Mouse (Mus musculus): Measurements from ENCODE around the gene Carns1. TPM values are rescaled to one million over a fixed set of nuclear protein-coding genes. Genes with fewer than 3 reads are reported as not detected.

Carns1 gene
- polyA plus RNA-seq, 1 experiment from 2014 or later = 2.0 TPM

- Histone ChIP-seq H3K27ac (replicated peaks; ENCODE audit: low read depth, low read length) (no peak overlapping the region), H3K9me3 (replicated peaks; ENCODE audit: control insufficient read depth, low read length) (no peaks in the 10 kb centered on the region), H3K36me3 (replicated peaks; ENCODE audit: control insufficient read depth, insufficient read depth, low read depth, low read length) (no peaks in the 10 kb centered on the region; the same call in 1 of the 2 replicates), H3K9ac (replicated peaks; ENCODE audit: low read length) (no peak overlapping the region), H3K4me2 (ENCODE audit: low read depth, low read length) (no peak overlapping the region), H3K27me3 (ENCODE audit: control insufficient read depth, insufficient read depth, low read length) (no peaks in the 10 kb centered on the region), H3K4me1 (ENCODE audit: control insufficient read depth, insufficient read depth, low read length) (no peaks in the 10 kb centered on the region), H3K4me3 (ENCODE audit: low read depth, low read length) (no peak overlapping the region)
- 85% methylated on average over 2 of the region's 2 CpGs for WGBS
- ATAC-seq (replicated peaks; ENCODE audit: insufficient number of reproducible peaks, low FRiP score, low TSS enrichment, low read depth) = no peak
- no peak for DNase-seq (ENCODE audit: low spot score)
Observed at GRCm38 (mm10) chr19:4118350-4118749, 56.9 kb downstream of the Carns1 start.

- 94% methylated on average over 7 of the region's 7 CpGs for WGBS
Observed at GRCm38 (mm10) chr19:4117006-4117405, 58.3 kb downstream of the Carns1 start.

GRCm38 (mm10) chr19:4115816-4116215 is 59.5 kb downstream of the Carns1 start:
- Histone ChIP-seq H3K27me3 (ENCODE audit: control insufficient read depth, insufficient read depth, low read length) (no peaks in the 10 kb centered on the region), H3K27ac (replicated peaks; ENCODE audit: low read depth, low read length) (no peak overlapping the region), H3K9me3 (replicated peaks; ENCODE audit: control insufficient read depth, low read length) (no peaks in the 10 kb centered on the region), H3K4me1 (ENCODE audit: control insufficient read depth, insufficient read depth, low read length) (no peaks in the 10 kb centered on the region), H3K9ac (replicated peaks; ENCODE audit: low read length) (no peak overlapping the region), H3K4me3 (ENCODE audit: low read depth, low read length) (no peak overlapping the region), H3K36me3 (replicated peaks; ENCODE audit: control insufficient read depth, insufficient read depth, low read depth, low read length) (peaks cover 2% of the 10 kb centered on the region), H3K4me2 (ENCODE audit: low read depth, low read length) (no peak overlapping the region)
- no peak for DNase-seq (ENCODE audit: low spot score)
- 79% methylated on average over 11 of the region's 11 CpGs for WGBS
- ATAC-seq (replicated peaks; ENCODE audit: insufficient number of reproducible peaks, low FRiP score, low TSS enrichment, low read depth) = no peak

More at GRCm38 (mm10) chr19:4117006-4117405, 58.3 kb downstream of the Carns1 start:
- DNase-seq (ENCODE audit: low spot score) (no peak), ATAC-seq (replicated peaks; ENCODE audit: insufficient number of reproducible peaks, low FRiP score, low TSS enrichment, low read depth) (no peak)
- no peak overlapping the region for H3K4me3 ChIP-seq (ENCODE audit: low read depth, low read length)
- no peak overlapping the region for H3K9ac ChIP-seq (replicated peaks; ENCODE audit: low read length)
- no peaks in the 10 kb centered on the region for H3K4me1 ChIP-seq (ENCODE audit: control insufficient read depth, insufficient read depth, low read length)
- H3K27ac ChIP-seq (replicated peaks; ENCODE audit: low read depth, low read length) = no peak overlapping the region
- no peaks in the 10 kb centered on the region for H3K27me3 ChIP-seq (ENCODE audit: control insufficient read depth, insufficient read depth, low read length)
- H3K4me2 ChIP-seq (ENCODE audit: low read depth, low read length) = no peak overlapping the region
- H3K9me3 ChIP-seq (replicated peaks; ENCODE audit: control insufficient read depth, low read length) = no peaks in the 10 kb centered on the region
- H3K36me3 ChIP-seq (replicated peaks; ENCODE audit: control insufficient read depth, insufficient read depth, low read depth, low read length) = peaks cover 2% of the 10 kb centered on the region

DNA sequence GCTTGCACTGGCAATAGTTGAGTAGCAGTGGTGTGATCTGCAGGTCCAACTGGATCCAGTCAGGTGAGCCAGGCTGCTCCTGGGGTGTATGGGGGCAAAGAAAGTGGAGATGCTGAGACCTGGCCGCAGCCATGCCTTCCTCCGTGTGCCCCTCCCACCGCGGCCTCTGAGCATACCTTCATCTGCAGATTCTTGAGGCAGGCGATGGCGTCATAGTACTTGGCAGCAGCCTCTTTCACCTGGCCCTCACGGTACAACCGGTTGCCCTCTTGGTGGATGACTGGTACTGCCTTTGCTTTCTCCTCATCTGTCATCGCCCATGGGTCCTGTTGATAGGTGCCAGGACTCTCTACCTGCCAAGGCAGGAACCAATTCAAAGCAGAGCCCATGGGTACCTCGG is 60.1 kb downstream of the Carns1 start:
- no peaks in the 10 kb centered on the region for H3K4me1 ChIP-seq (ENCODE audit: control insufficient read depth, insufficient read depth, low read length)
- ATAC-seq (replicated peaks; ENCODE audit: insufficient number of reproducible peaks, low FRiP score, low TSS enrichment, low read depth) (no peak), DNase-seq (ENCODE audit: low spot score) (no peak)
- no peak overlapping the region for H3K27ac ChIP-seq (replicated peaks; ENCODE audit: low read depth, low read length)
- H3K4me2 ChIP-seq (ENCODE audit: low read depth, low read length) = no peak overlapping the region
- H3K36me3 ChIP-seq (replicated peaks; ENCODE audit: control insufficient read depth, insufficient read depth, low read depth, low read length) = peaks cover 2% of the 10 kb centered on the region
- WGBS = 94% methylated on average over 10 of the region's 10 CpGs
- no peak overlapping the region for H3K9ac ChIP-seq (replicated peaks; ENCODE audit: low read length)
- H3K27me3 ChIP-seq (ENCODE audit: control insufficient read depth, insufficient read depth, low read length) = no peaks in the 10 kb centered on the region
- no peaks in the 10 kb centered on the region for H3K9me3 ChIP-seq (replicated peaks; ENCODE audit: control insufficient read depth, low read length)
- H3K4me3 ChIP-seq (ENCODE audit: low read depth, low read length) = no peak overlapping the region

DNA sequence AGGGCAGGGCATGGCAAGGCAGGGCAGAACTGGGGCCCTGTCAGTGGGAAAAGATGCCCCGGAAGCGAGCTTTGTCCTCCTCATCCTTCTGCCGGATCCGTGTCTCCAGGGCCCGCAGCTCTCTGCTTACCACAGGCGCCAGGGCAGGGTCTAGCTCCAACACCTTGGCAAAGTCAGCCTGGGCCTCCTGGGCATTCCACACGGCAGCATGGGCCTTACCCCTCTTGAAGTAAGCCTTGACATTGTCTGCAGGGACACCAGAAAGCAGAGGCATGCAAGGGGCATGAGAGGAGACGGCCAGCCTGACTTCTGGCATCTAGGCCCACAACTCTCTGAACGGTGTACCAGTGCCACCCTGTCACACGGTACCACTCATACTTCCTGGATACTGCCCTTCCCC is 60.7 kb downstream of the Carns1 start:
- H3K4me1 ChIP-seq (ENCODE audit: control insufficient read depth, insufficient read depth, low read length) = no peaks in the 10 kb centered on the region
- DNase-seq (ENCODE audit: low spot score) (no peak), ATAC-seq (replicated peaks; ENCODE audit: insufficient number of reproducible peaks, low FRiP score, low TSS enrichment, low read depth) (no peak)
- H3K36me3 ChIP-seq (replicated peaks; ENCODE audit: control insufficient read depth, insufficient read depth, low read depth, low read length) = peaks cover 2% of the 10 kb centered on the region
- no peak overlapping the region for H3K27ac ChIP-seq (replicated peaks; ENCODE audit: low read depth, low read length)
- H3K27me3 ChIP-seq (ENCODE audit: control insufficient read depth, insufficient read depth, low read length) = no peaks in the 10 kb centered on the region
- 92% methylated on average over 10 of the region's 10 CpGs for WGBS
- H3K4me2 ChIP-seq (ENCODE audit: low read depth, low read length) = no peak overlapping the region
- H3K4me3 ChIP-seq (ENCODE audit: low read depth, low read length) = no peak overlapping the region
- H3K9ac ChIP-seq (replicated peaks; ENCODE audit: low read length) = no peak overlapping the region
- no peaks in the 10 kb centered on the region for H3K9me3 ChIP-seq (replicated peaks; ENCODE audit: control insufficient read depth, low read length)

Small RNA genes within 50 kb of the gene (microRNA-seq; reads per million reads assigned to microRNA genes)
- gene Gm26115 (ENCODE audit: borderline number of aligned reads) = not detected

Other genes starting within 250 kb of the Carns1 start
- 0.49 and 1.00 TPM in 2 replicates for gene Aldh3b1, start 245.7 kb downstream of the Carns1 start, polyA plus RNA-seq (2014; fragmentation: Nextera tagmentation; extraction: Ambion mirVana)
- gene Unc93b1, start 240.3 kb downstream of the Carns1 start, polyA plus RNA-seq (2014; fragmentation: Nextera tagmentation; extraction: Ambion mirVana) = 6.0 and 6.3 TPM in 2 replicates
- not detected in 2 replicates for gene Aldh3b3, start 216.8 kb downstream of the Carns1 start, polyA plus RNA-seq (2014; fragmentation: Nextera tagmentation; extraction: Ambion mirVana)
- gene Aldh3b2, start 203.2 kb downstream of the Carns1 start, polyA plus RNA-seq (2014; fragmentation: Nextera tagmentation; extraction: Ambion mirVana) = 1.2 and 1.6 TPM in 2 replicates
- 2.3 and 3.5 TPM in 2 replicates for gene Acy3, start 188.9 kb downstream of the Carns1 start, polyA plus RNA-seq (2014; fragmentation: Nextera tagmentation; extraction: Ambion mirVana)
- 0.26 TPM in 1 of 2 replicates, not detected in the other for gene Tbx10, start 182.7 kb downstream of the Carns1 start, polyA plus RNA-seq (2014; fragmentation: Nextera tagmentation; extraction: Ambion mirVana)
- 24.2 and 26.6 TPM in 2 replicates for gene Nudt8, start 174.9 kb downstream of the Carns1 start, polyA plus RNA-seq (2014; fragmentation: Nextera tagmentation; extraction: Ambion mirVana)
- 1.3 and 1.4 TPM in 2 replicates for gene Gm49405, start 174.9 kb downstream of the Carns1 start, polyA plus RNA-seq (2014; fragmentation: Nextera tagmentation; extraction: Ambion mirVana)
- 2.2 TPM in 2 replicates for gene Doc2g, start 172.2 kb downstream of the Carns1 start, polyA plus RNA-seq (2014; fragmentation: Nextera tagmentation; extraction: Ambion mirVana)
- gene Ndufv1, start 162.7 kb downstream of the Carns1 start, polyA plus RNA-seq (2014; fragmentation: Nextera tagmentation; extraction: Ambion mirVana) = 190 and 205 TPM in 2 replicates
- gene Gstp1, start 137.5 kb downstream of the Carns1 start, polyA plus RNA-seq (2014; fragmentation: Nextera tagmentation; extraction: Ambion mirVana) = 405 and 453 TPM in 2 replicates
- gene Gstp2, start 129.5 kb downstream of the Carns1 start, polyA plus RNA-seq (2014; fragmentation: Nextera tagmentation; extraction: Ambion mirVana) = 2.2 and 2.3 TPM in 2 replicates
- gene Gstp3, start 115.9 kb downstream of the Carns1 start, polyA plus RNA-seq (2014; fragmentation: Nextera tagmentation; extraction: Ambion mirVana) = not detected in 2 replicates
- gene Cabp2, start 93.9 kb downstream of the Carns1 start, polyA plus RNA-seq (2014; fragmentation: Nextera tagmentation; extraction: Ambion mirVana) = not detected in 2 replicates
- 58.6 and 69.0 TPM in 2 replicates for gene Cdk2ap2, start 78.3 kb downstream of the Carns1 start, polyA plus RNA-seq (2014; fragmentation: Nextera tagmentation; extraction: Ambion mirVana)
- gene Pitpnm1, start 75.5 kb downstream of the Carns1 start, polyA plus RNA-seq (2014; fragmentation: Nextera tagmentation; extraction: Ambion mirVana) = 6.3 and 7.3 TPM in 2 replicates
- 68.3 and 85.1 TPM in 2 replicates for gene Aip, start 49.6 kb downstream of the Carns1 start, polyA plus RNA-seq (2014; fragmentation: Nextera tagmentation; extraction: Ambion mirVana)
- not detected in 2 replicates for gene Gpr152, start 35.7 kb downstream of the Carns1 start, polyA plus RNA-seq (2014; fragmentation: Nextera tagmentation; extraction: Ambion mirVana)
- gene Cabp4, start 31.4 kb downstream of the Carns1 start, polyA plus RNA-seq (2014; fragmentation: Nextera tagmentation; extraction: Ambion mirVana) = not detected in 2 replicates
- 108 and 122 TPM in 2 replicates for gene Coro1b, start 26.9 kb downstream of the Carns1 start, polyA plus RNA-seq (2014; fragmentation: Nextera tagmentation; extraction: Ambion mirVana)
- 0.64 and 1.3 TPM in 2 replicates for gene Ptprcap, start 21.9 kb downstream of the Carns1 start, polyA plus RNA-seq (2014; fragmentation: Nextera tagmentation; extraction: Ambion mirVana)
- gene Rps6kb2, start 12.1 kb downstream of the Carns1 start, polyA plus RNA-seq (2014; fragmentation: Nextera tagmentation; extraction: Ambion mirVana) = 42.0 and 42.3 TPM in 2 replicates
- gene Tbc1d10c, start 15.8 kb upstream of the Carns1 start, polyA plus RNA-seq (2014; fragmentation: Nextera tagmentation; extraction: Ambion mirVana) = 0.96 and 1.4 TPM in 2 replicates
- gene Ppp1ca, start 16.6 kb upstream of the Carns1 start, polyA plus RNA-seq (2014; fragmentation: Nextera tagmentation; extraction: Ambion mirVana) = 955 and 1,002 TPM in 2 replicates
- gene Rad9a, start 26.2 kb upstream of the Carns1 start, polyA plus RNA-seq (2014; fragmentation: Nextera tagmentation; extraction: Ambion mirVana) = 46.8 and 49.5 TPM in 2 replicates
- gene Clcf1, start 38.8 kb upstream of the Carns1 start, polyA plus RNA-seq (2014; fragmentation: Nextera tagmentation; extraction: Ambion mirVana) = 4.6 and 5.0 TPM in 2 replicates
- not detected in 2 replicates for gene AC109138.7, start 38.9 kb upstream of the Carns1 start, polyA plus RNA-seq (2014; fragmentation: Nextera tagmentation; extraction: Ambion mirVana)
- 12.7 and 13.0 TPM in 2 replicates for gene Pold4, start 56.4 kb upstream of the Carns1 start, polyA plus RNA-seq (2014; fragmentation: Nextera tagmentation; extraction: Ambion mirVana)
- gene Ssh3, start 93.7 kb upstream of the Carns1 start, polyA plus RNA-seq (2014; fragmentation: Nextera tagmentation; extraction: Ambion mirVana) = 2.7 and 4.8 TPM in 2 replicates
- 5.6 and 6.4 TPM in 2 replicates for gene Ankrd13d, start 107.7 kb upstream of the Carns1 start, polyA plus RNA-seq (2014; fragmentation: Nextera tagmentation; extraction: Ambion mirVana)
- 13.5 and 18.9 TPM in 2 replicates for gene Grk2, start 130.7 kb upstream of the Carns1 start, polyA plus RNA-seq (2014; fragmentation: Nextera tagmentation; extraction: Ambion mirVana)
- gene Kdm2a, start 222.8 kb upstream of the Carns1 start, polyA plus RNA-seq (2014; fragmentation: Nextera tagmentation; extraction: Ambion mirVana) = 43.5 and 48.3 TPM in 2 replicates

Measured in embryonic facial prominence, embryonic 11.5 days (tissue).